Mouse (Mus musculus) brain, embryonic 14.5 days (tissue): ENCODE results near the gene Uri1.

ENCODE experiments used
- CTCF ChIP-seq: fragments of 200-500 bp; IDR thresholded peaks from 2 replicates; pipeline ENCODE4 v1.5.1; 2012; ENCODE audit warnings: inconsistent platforms, mild to moderate bottlenecking, moderate library complexity, borderline replicate concordance; ENCODE audit not compliant: insufficient read depth, insufficient read length; ENCODE audit errors: extremely low read depth
- POLR2A ChIP-seq: fragments of 200-500 bp; IDR thresholded peaks from 2 replicates; pipeline ENCODE4 v1.6.1; 2012; ENCODE audit warnings: mild to moderate bottlenecking, inconsistent platforms, borderline replicate concordance; ENCODE audit not compliant: poor library complexity, insufficient read depth, insufficient read length, severe bottlenecking; ENCODE audit errors: extremely low read depth

GRCm38 (mm10) chr7:38002451-38002850, 20.9 kb downstream of the Uri1 start:
- TF ChIP-seq CTCF (no peak), POLR2A (no peak)
